Mouse (Mus musculus) sigmoid colon, adult 10 weeks (tissue): Measurements from ENCODE around the gene Nubp1. TPM values are rescaled to one million over a fixed set of nuclear protein-coding genes. Genes with fewer than 3 reads are reported as not detected.

Experiments used
- polyA plus RNA-seq: library from polyadenylated mRNA; stranded (reverse); fragments of 350-450 nt; fragmentation: Illumina TruSeq; extraction: RNeasy Lipid Tissue Mini Kit (QIAGEN cat#74804); gene quantifications from one replicate; pipeline ENCODE4 v1.2.3, GENCODE M21; 2014; ENCODE audit warnings: low read depth, low replicate concordance

The Nubp1 gene
- 3.5 TPM for polyA plus RNA-seq

GRCm38 (mm10) chr16:10411764-10412746 lies at the start of gene Nubp1:
Gene Nubp1 (plus strand): TSS chr16:10411948.

GRCm38 (mm10) chr16:10394699-10395540 lies 16.8 kb upstream of the Nubp1 start, which contains the start of gene Tekt5:
Gene Tekt5 (minus strand): TSS chr16:10395490.

GRCm38 (mm10) chr16:10447264-10447594 lies 35.5 kb downstream of the Nubp1 start, which contains the start of gene Tvp23a:
Gene Tvp23a (minus strand): TSS chr16:10447362.

Other genes with a start within 250 kb of the Nubp1 start
- not detected for gene Rpl39l, start 241.7 kb upstream of the Nubp1 start, polyA plus RNA-seq
- gene Atf7ip2, start 219.2 kb upstream of the Nubp1 start, polyA plus RNA-seq: 1.3 TPM
- 30.3 TPM for gene Emp2, start 98.0 kb upstream of the Nubp1 start, polyA plus RNA-seq
- gene Tekt5, start 16.5 kb upstream of the Nubp1 start, polyA plus RNA-seq: not detected
- gene Tvp23a, start 35.4 kb downstream of the Nubp1 start, polyA plus RNA-seq: 0.25 TPM
- 2.0 TPM for gene Ciita, start 68.1 kb downstream of the Nubp1 start, polyA plus RNA-seq
- 3.3 TPM for gene Dexi, start 131.1 kb downstream of the Nubp1 start, polyA plus RNA-seq
- gene Clec16a, start 133.4 kb downstream of the Nubp1 start, polyA plus RNA-seq: 13.9 TPM